Mouse (Mus musculus): Measurements from ENCODE around the gene Immp2l.

DNA sequence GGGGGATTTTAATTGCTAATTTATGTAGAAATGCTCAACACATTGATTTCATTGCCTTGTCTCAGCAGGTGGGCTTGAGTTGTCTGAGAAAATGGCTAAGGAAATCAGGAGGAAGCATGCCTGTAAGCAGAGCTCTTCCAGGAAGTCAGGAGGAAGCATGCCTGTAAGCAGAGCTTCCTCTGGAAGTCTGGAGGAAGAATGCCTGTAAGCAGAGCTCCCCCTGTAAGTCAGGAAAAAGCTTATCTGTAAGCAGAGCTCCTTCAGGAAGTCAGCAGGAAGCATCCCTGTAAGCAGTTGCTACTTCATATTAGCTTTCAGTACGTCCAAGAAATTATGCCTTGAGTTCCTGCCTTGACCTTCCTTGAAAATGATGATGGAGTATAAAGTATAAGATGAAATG is 191.3 kb downstream of the Immp2l start:
- TF ChIP-seq GATA1 (IDR thresholded peaks at IDR 0.05; ENCODE audit: borderline replicate concordance, low read length) (no peak), FLI1 (IDR thresholded peaks at IDR 0.05; ENCODE audit: low read length) (no peak)
